Comparison of ENCODE assay signal across 23 mouse cellular contexts in genomic region chr11:35736817-35737216, GRCm38 (mm10). TPM values are rescaled to one million over a fixed set of nuclear protein-coding genes. Genes with fewer than 3 reads are reported as not detected.
DNase-seq lines count a peak whose midpoint lies in the region; ATAC-seq and TF ChIP-seq lines count a peak whose summit lies in the region.
"Had no signal": no experiment of that assay in that cellular context is flagged by ENCODE, and none has a peak within 500 bp of the region (broad histone marks: within the 10 kb centered on the region; RNA-seq: fewer than 3 reads in every experiment).

No protein-coding gene starts in this region.

- no peak overlapping the region for H3K4me3 ChIP-seq in hindbrain, postnatal 0 days (ENCODE audit: low read length)
- no peak overlapping the region for H3K4me3 ChIP-seq in hindbrain, embryonic 12.5 days
- H3K4me3 ChIP-seq in lung, adult 2 months (replicated peaks; ENCODE audit: extremely low read depth, low read depth, low read length), result no peak overlapping the region
- H3K4me3 ChIP-seq in intestine, postnatal 0 days (ENCODE audit: low read depth, low read length), result no peak overlapping the region
- H3K4me3 ChIP-seq: embryonic facial prominence, embryonic 12.5 days; heart, embryonic 15.5 days; hindbrain, embryonic 10.5 days; limb, embryonic 12.5 days; megakaryocyte, embryonic 14.5 days had no signal

- TF ChIP-seq CTCF in hindbrain, postnatal 0 days (IDR thresholded peaks at IDR 0.05; ENCODE audit: low read depth), result peak; percentile 31; the same call in 1 of the 2 replicates
- TF ChIP-seq CTCF in lung, adult 2 months (IDR thresholded peaks at IDR 0.05; ENCODE audit: insufficient read depth, low read length), result 0 out of 2 replicates have a peak, but pooled peaks have one; percentile 11
- TF ChIP-seq CTCF in intestine, postnatal 0 days (IDR thresholded peaks at IDR 0.05; ENCODE audit: low read depth), result peak; percentile 57; the same call in 1 of the 2 replicates

- intact Hi-C loops in heart, postnatal 14 days (cut with DNase I), result no loop called here

- no peak overlapping the region for H3K27ac ChIP-seq in hindbrain, postnatal 0 days
- no peak overlapping the region for H3K27ac ChIP-seq in hindbrain, embryonic 12.5 days
- H3K27ac ChIP-seq in intestine, postnatal 0 days (ENCODE audit: low read depth, low read length), result no peak overlapping the region
- H3K27ac ChIP-seq: embryonic facial prominence, embryonic 12.5 days; heart, embryonic 15.5 days; hindbrain, embryonic 10.5 days; limb, embryonic 12.5 days had no signal

- 68% methylated on average over 2 of the region's 2 CpGs for WGBS in hindbrain, postnatal 0 days
- 67% methylated on average over 2 of the region's 2 CpGs for WGBS in hindbrain, embryonic 12.5 days
- WGBS in lung, adult 2 months, result 63% methylated on average over 2 of the region's 2 CpGs
- 78% methylated on average over 2 of the region's 2 CpGs for WGBS in intestine, postnatal 0 days

- H3K9ac ChIP-seq in hindbrain, postnatal 0 days (replicated peaks; ENCODE audit: low read length), result no peak overlapping the region
- H3K9ac ChIP-seq in hindbrain, embryonic 12.5 days, result no peak overlapping the region
- no peak overlapping the region for H3K9ac ChIP-seq in intestine, postnatal 0 days (ENCODE audit: low read depth, low read length)
- H3K9ac ChIP-seq: embryonic facial prominence, embryonic 12.5 days; heart, embryonic 15.5 days; limb, embryonic 12.5 days had no signal

- no peaks in the 10 kb centered on the region for H3K36me3 ChIP-seq in hindbrain, postnatal 0 days (ENCODE audit: insufficient read depth, low read length)
- no peaks in the 10 kb centered on the region for H3K36me3 ChIP-seq in hindbrain, embryonic 12.5 days
- no peaks in the 10 kb centered on the region for H3K36me3 ChIP-seq in intestine, postnatal 0 days (ENCODE audit: control insufficient read depth, insufficient read depth)
- H3K36me3 ChIP-seq: embryonic facial prominence, embryonic 12.5 days; G1E; heart, embryonic 15.5 days; hindbrain, embryonic 10.5 days; limb, embryonic 12.5 days had no signal

- no peak for ATAC-seq in hindbrain, postnatal 0 days
- ATAC-seq in hindbrain, embryonic 12.5 days (ENCODE audit: low FRiP score), result no peak
- no peak for ATAC-seq in intestine, postnatal 0 days
- ATAC-seq: forebrain, embryonic 16.5 days; inflammation-experienced regulatory T-cells, adult 6 months; midbrain, embryonic 16.5 days had no signal

- no peaks in the 10 kb centered on the region for H3K4me1 ChIP-seq in hindbrain, postnatal 0 days (ENCODE audit: insufficient read depth, low read length)
- no peaks in the 10 kb centered on the region for H3K4me1 ChIP-seq in hindbrain, embryonic 12.5 days
- no peaks in the 10 kb centered on the region; the same call in 1 of the 2 replicates for H3K4me1 ChIP-seq in lung, adult 2 months (ENCODE audit: control insufficient read depth, insufficient read depth, low read length)
- H3K4me1 ChIP-seq in intestine, postnatal 0 days (replicated peaks; ENCODE audit: control insufficient read depth, insufficient read depth, low read length), result no peaks in the 10 kb centered on the region; the same call in none of the 2 replicates
- H3K4me1 ChIP-seq: embryonic facial prominence, embryonic 12.5 days; heart, embryonic 15.5 days; hindbrain, embryonic 10.5 days; limb, embryonic 12.5 days; megakaryocyte, embryonic 14.5 days had no signal

- no peaks in the 10 kb centered on the region for H3K27me3 ChIP-seq in hindbrain, postnatal 0 days (ENCODE audit: insufficient read depth, low read length)
- H3K27me3 ChIP-seq in hindbrain, embryonic 12.5 days, result no peaks in the 10 kb centered on the region
- no peaks in the 10 kb centered on the region for H3K27me3 ChIP-seq in intestine, postnatal 0 days (replicated peaks; ENCODE audit: control insufficient read depth, insufficient read depth, low read length)
- H3K27me3 ChIP-seq: heart, embryonic 15.5 days; limb, embryonic 12.5 days had no signal

- no peak for DNase-seq in hindbrain, postnatal 0 days (ENCODE audit: low spot score)
- DNase-seq in lung, adult 2 months, result no peak
- no peak for DNase-seq in lung, postnatal 14 days
- DNase-seq in ES-CJ7 (ENCODE audit: low read depth, low spot score), result peak; percentile 50
- DNase-seq in heart, postnatal 14 days, result no peak
- DNase-seq in thymus, postnatal 36 days, result no peak
- DNase-seq: adrenal gland, postnatal 25 days; cerebellum, adult 2 months; heart, adult 11 months; kidney, postnatal 14 days; right cerebral cortex, adult 18-20 months; thymus, postnatal 4 days had no signal

- H3K4me2 ChIP-seq in hindbrain, postnatal 0 days (ENCODE audit: low read depth, low read length), result no peak overlapping the region
- no peak overlapping the region for H3K4me2 ChIP-seq in hindbrain, embryonic 12.5 days (replicated peaks)
- no peak overlapping the region for H3K4me2 ChIP-seq in intestine, postnatal 0 days (replicated peaks; ENCODE audit: low read depth)
- H3K4me2 ChIP-seq: embryonic facial prominence, embryonic 12.5 days; heart, embryonic 15.5 days; limb, embryonic 12.5 days had no signal

- TF ChIP-seq POLR2A in lung, adult 2 months (IDR thresholded peaks at IDR 0.05; ENCODE audit: borderline replicate concordance, extremely low read depth, low read depth, low read length), result no peak

- H3K9me3 ChIP-seq in hindbrain, postnatal 0 days (ENCODE audit: low read length), result no peaks in the 10 kb centered on the region
- H3K9me3 ChIP-seq in hindbrain, embryonic 12.5 days (replicated peaks), result no peaks in the 10 kb centered on the region
- H3K9me3 ChIP-seq in intestine, postnatal 0 days (ENCODE audit: control insufficient read depth), result no peaks in the 10 kb centered on the region
- H3K9me3 ChIP-seq: embryonic facial prominence, embryonic 12.5 days; G1E; heart, embryonic 15.5 days; limb, embryonic 12.5 days had no signal

RNA-seq across cellular contexts. Expression of gene Pank3, which starts 32.5 kb away (rescaled TPM):
- 62.5 and 68.7 TPM in 2 replicates for total RNA-seq in hindbrain, postnatal 0 days (2014; rRNA removed)
- 13.3 and 13.6 TPM in 2 replicates for polyA plus RNA-seq in hindbrain, postnatal 0 days (2015; fragmentation: Nextera tagmentation; extraction: Ambion mirVana)
- 31.8 and 34.4 TPM in 2 replicates for polyA plus RNA-seq in hindbrain, embryonic 12.5 days (2016; fragmentation: Nextera tagmentation; extraction: Ambion mirVana)
- 5.5 and 8.8 TPM in 2 replicates for polyA plus RNA-seq in lung, adult 2 months (2012; rRNA removed)
- 39.6 and 42.5 TPM in 2 replicates for polyA plus RNA-seq in intestine, postnatal 0 days (2015; fragmentation: Nextera tagmentation; extraction: Ambion mirVana)
- total RNA-seq in heart, postnatal 14 days (2021), result 10 to 100 TPM; 26.9 to 27.0 TPM
